Mouse (Mus musculus): Measurements from ENCODE around the gene Zfp827. TPM values are rescaled to one million over a fixed set of nuclear protein-coding genes. Genes with fewer than 3 reads are reported as not detected.

Gene Zfp827
- polyA plus RNA-seq, 1 experiment from 2014 or later = 7.9 TPM

- peaks cover 14% of the 10 kb centered on the region; the same call in 1 of the 2 replicates for H3K36me3 ChIP-seq
- peaks cover 8% of the 10 kb centered on the region; the same call in 1 of the 2 replicates for H3K4me1 ChIP-seq
- H3K4me2 ChIP-seq = no peak overlapping the region
- peak; percentile 49; the same call in 1 of the 2 replicates for ATAC-seq (replicated peaks; ENCODE audit: low FRiP score)
- no peak overlapping the region for H3K9ac ChIP-seq
- no peaks in the 10 kb centered on the region for H3K9me3 ChIP-seq (replicated peaks)
- 52% methylated on average over 4 of the region's 4 CpGs for WGBS
- H3K27me3 ChIP-seq = no peaks in the 10 kb centered on the region
- H3K27ac ChIP-seq = 0 out of 2 replicates have a peak overlapping the region, but pooled peaks have one; percentile 16
- no peak overlapping the region for H3K4me3 ChIP-seq (replicated peaks)
Measured at GRCm38 (mm10) chr8:79173606-79174005, 145.4 kb downstream of the Zfp827 start.

- H3K4me2 ChIP-seq = no peak overlapping the region
- H3K4me1 ChIP-seq = peaks cover 8% of the 10 kb centered on the region; the same call in 1 of the 2 replicates
- peaks cover 37% of the 10 kb centered on the region for H3K36me3 ChIP-seq
- H3K27me3 ChIP-seq = no peaks in the 10 kb centered on the region
- no peak overlapping the region for H3K9ac ChIP-seq
- H3K9me3 ChIP-seq (replicated peaks) = no peaks in the 10 kb centered on the region
- H3K27ac ChIP-seq = no peak overlapping the region
- ATAC-seq (replicated peaks; ENCODE audit: low FRiP score) = no peak
- WGBS = 69% methylated on average over 4 of the region's 4 CpGs
- H3K4me3 ChIP-seq (replicated peaks) = no peak overlapping the region
Measured at GRCm38 (mm10) chr8:79175991-79176390, 147.8 kb downstream of the Zfp827 start.

GRCm38 (mm10) chr8:79179678-79180077 lies 151.4 kb downstream of the Zfp827 start:
- Histone ChIP-seq H3K27me3 (no peaks in the 10 kb centered on the region), H3K4me1 (0 out of 2 replicates have a peak, but pooled peaks cover 5% of the 10 kb centered on the region), H3K9ac (no peak overlapping the region), H3K4me3 (replicated peaks) (no peak overlapping the region), H3K9me3 (replicated peaks) (no peaks in the 10 kb centered on the region), H3K4me2 (no peak overlapping the region), H3K27ac (no peak overlapping the region), H3K36me3 (peaks cover 68% of the 10 kb centered on the region)
- WGBS = 90% methylated on average over 6 of the region's 6 CpGs
- no peak for ATAC-seq (replicated peaks; ENCODE audit: low FRiP score)

GRCm38 (mm10) chr8:79185488-79185887 lies 157.3 kb downstream of the Zfp827 start:
- no peaks in the 10 kb centered on the region for H3K9me3 ChIP-seq (replicated peaks)
- 79% methylated on average over 7 of the region's 7 CpGs for whole genome bisulfite sequencing
- H3K4me2 ChIP-seq = no peak overlapping the region
- H3K27ac ChIP-seq = no peak overlapping the region
- no peak overlapping the region for H3K4me3 ChIP-seq (replicated peaks)
- no peak for ATAC-seq (replicated peaks; ENCODE audit: low FRiP score)
- H3K27me3 ChIP-seq = no peaks in the 10 kb centered on the region
- peaks cover 93% of the 10 kb centered on the region for H3K36me3 ChIP-seq
- H3K4me1 ChIP-seq = no peaks in the 10 kb centered on the region
- no peak overlapping the region for H3K9ac ChIP-seq

GRCm38 (mm10) chr8:79190071-79190470 lies 161.8 kb downstream of the Zfp827 start:
- no peak overlapping the region for H3K27ac ChIP-seq
- H3K4me2 ChIP-seq = no peak overlapping the region
- H3K27me3 ChIP-seq = no peaks in the 10 kb centered on the region
- H3K4me1 ChIP-seq = no peaks in the 10 kb centered on the region
- WGBS = 96% methylated on average over 10 of the region's 10 CpGs
- peaks cover 76% of the 10 kb centered on the region for H3K36me3 ChIP-seq
- H3K9me3 ChIP-seq (replicated peaks) = no peaks in the 10 kb centered on the region
- H3K4me3 ChIP-seq (replicated peaks) = no peak overlapping the region
- ATAC-seq (replicated peaks; ENCODE audit: low FRiP score) = no peak
- H3K9ac ChIP-seq = no peak overlapping the region

- Histone ChIP-seq H3K4me2 (no peak overlapping the region), H3K9ac (no peak overlapping the region), H3K4me3 (replicated peaks) (no peak overlapping the region), H3K4me1 (no peaks in the 10 kb centered on the region), H3K27me3 (no peaks in the 10 kb centered on the region), H3K27ac (no peak overlapping the region), H3K9me3 (replicated peaks) (no peaks in the 10 kb centered on the region), H3K36me3 (peaks cover 14% of the 10 kb centered on the region)
- no peak for ATAC-seq (replicated peaks; ENCODE audit: low FRiP score)
- WGBS = 61% methylated on average over 4 of the region's 4 CpGs
Measured at GRCm38 (mm10) chr8:79196481-79196880, 168.2 kb downstream of the Zfp827 start.

GRCm38 (mm10) chr8:79198675-79199074 lies 170.4 kb downstream of the Zfp827 start:
- H3K27me3 ChIP-seq = no peaks in the 10 kb centered on the region
- H3K4me2 ChIP-seq = no peak overlapping the region
- H3K27ac ChIP-seq = no peak overlapping the region
- H3K9ac ChIP-seq = no peak overlapping the region
- H3K36me3 ChIP-seq = 0 out of 2 replicates have a peak, but pooled peaks cover 4% of the 10 kb centered on the region
- ATAC-seq (replicated peaks; ENCODE audit: low FRiP score) = no peak
- no peaks in the 10 kb centered on the region for H3K9me3 ChIP-seq (replicated peaks)
- no peaks in the 10 kb centered on the region for H3K4me1 ChIP-seq
- WGBS = 67% methylated on average over 3 of the region's 3 CpGs
- H3K4me3 ChIP-seq (replicated peaks) = no peak overlapping the region

GRCm38 (mm10) chr8:79201446-79202147 lies 173.4 kb downstream of the Zfp827 start:
- no peak overlapping the region for H3K4me3 ChIP-seq (replicated peaks)
- WGBS = 77% methylated on average over 11 of the region's 11 CpGs
- no peak overlapping the region for H3K4me2 ChIP-seq
- ATAC-seq (replicated peaks; ENCODE audit: low FRiP score) = no peak
- no peaks in the 10 kb centered on the region for H3K27me3 ChIP-seq
- no peaks in the 10 kb centered on the region for H3K9me3 ChIP-seq (replicated peaks)
- H3K36me3 ChIP-seq = no peaks in the 10 kb centered on the region
- H3K4me1 ChIP-seq = no peaks in the 10 kb centered on the region
- H3K9ac ChIP-seq = no peak overlapping the region
- H3K27ac ChIP-seq = no peak overlapping the region

- 74% methylated on average over 4 of the region's 4 CpGs for WGBS
- Histone ChIP-seq H3K36me3 (no peaks in the 10 kb centered on the region), H3K4me2 (no peak overlapping the region), H3K9ac (no peak overlapping the region), H3K27me3 (no peaks in the 10 kb centered on the region), H3K9me3 (replicated peaks) (no peaks in the 10 kb centered on the region), H3K4me3 (replicated peaks) (no peak overlapping the region), H3K27ac (no peak overlapping the region), H3K4me1 (peaks cover 31% of the 10 kb centered on the region)
- no peak for ATAC-seq (replicated peaks; ENCODE audit: low FRiP score)
Measured at GRCm38 (mm10) chr8:79206895-79207294, 178.7 kb downstream of the Zfp827 start.

- H3K9me3 ChIP-seq (replicated peaks) = no peaks in the 10 kb centered on the region
- no peak for ATAC-seq (replicated peaks; ENCODE audit: low FRiP score)
- H3K9ac ChIP-seq = no peak overlapping the region
- H3K4me2 ChIP-seq = no peak overlapping the region
- no peak overlapping the region for H3K27ac ChIP-seq
- WGBS = 63% methylated on average over 3 of the region's 3 CpGs
- no peak overlapping the region for H3K4me3 ChIP-seq (replicated peaks)
- peaks cover 31% of the 10 kb centered on the region for H3K4me1 ChIP-seq
- H3K36me3 ChIP-seq = no peaks in the 10 kb centered on the region
- H3K27me3 ChIP-seq = no peaks in the 10 kb centered on the region
Measured at GRCm38 (mm10) chr8:79208181-79208580, 179.9 kb downstream of the Zfp827 start.

GRCm38 (mm10) chr8:79208691-79209640 lies 180.7 kb downstream of the Zfp827 start:
- H3K9ac ChIP-seq = no peak overlapping the region

More at GRCm38 (mm10) chr8:79208691-79209640, 180.7 kb downstream of the Zfp827 start:
- Histone ChIP-seq H3K36me3 (no peaks in the 10 kb centered on the region), H3K4me3 (replicated peaks) (peak overlapping the region; percentile 3; the same call in 1 of the 2 replicates), H3K4me1 (peaks cover 31% of the 10 kb centered on the region), H3K4me2 (peak overlapping the region; percentile 68), H3K27me3 (no peaks in the 10 kb centered on the region), H3K9me3 (replicated peaks) (no peaks in the 10 kb centered on the region), H3K27ac (peak overlapping the region; percentile 87)
- 14% methylated on average over 15 of the region's 15 CpGs for WGBS
- peak; percentile 82 for ATAC-seq (replicated peaks; ENCODE audit: low FRiP score)
